Mouse (Mus musculus) kidney, embryonic 14.5 days (tissue): ENCODE results near the gene Pde4b. TPM values are rescaled to one million over a fixed set of nuclear protein-coding genes. Genes with fewer than 3 reads are reported as not detected.

Source experiments
- ATAC-seq: fragments of 200-750 bp; cut with Nextera tagmentation; 2 replicates; pipeline ENCODE4 v1.8.0; 2017; ENCODE audit warnings: moderate number of reproducible peaks, mild to moderate bottlenecking, moderate TSS enrichment, moderate library complexity; ENCODE audit not compliant: low FRiP score, low TSS enrichment
- H3K27ac ChIP-seq: fragments of 300-500 bp; sonication (generic); 2 replicates; pipeline ENCODE4 v1.5.1; 2014; ENCODE audit warnings: low read depth, mild to moderate bottlenecking, low read length, moderate library complexity, mixed read lengths
- H3K27me3 ChIP-seq: fragments of 300-500 bp; sonication (generic); 2 replicates; pipeline ENCODE4 v1.6.1; 2014; ENCODE audit warnings: mild to moderate bottlenecking, low read length; ENCODE audit not compliant: control insufficient read depth, insufficient read depth
- H3K36me3 ChIP-seq: fragments of 300-500 bp; sonication (generic); 2 replicates; pipeline ENCODE4 v1.6.1; 2014; ENCODE audit warnings: low read length, mixed read lengths; ENCODE audit not compliant: control insufficient read depth, insufficient read depth
- H3K4me1 ChIP-seq: fragments of 300-500 bp; sonication (generic); 2 replicates; pipeline ENCODE4 v1.6.1; 2014; ENCODE audit warnings: low read length, mixed read lengths; ENCODE audit not compliant: control insufficient read depth, insufficient read depth
- H3K4me2 ChIP-seq: fragments of 300-500 bp; sonication (generic); replicated peaks from 2 replicates; pipeline ENCODE4 v1.6.1; 2014; ENCODE audit warnings: low read depth, mild to moderate bottlenecking, low read length
- H3K4me3 ChIP-seq: fragments of 300-500 bp; sonication (generic); 2 replicates; pipeline ENCODE4 v1.5.1; 2014; ENCODE audit warnings: mild to moderate bottlenecking, low read length
- H3K9ac ChIP-seq: fragments of 300-500 bp; sonication (generic); 2 replicates; pipeline ENCODE4 v1.6.1; 2014; ENCODE audit warnings: low read depth, mild to moderate bottlenecking, low read length, moderate library complexity
- H3K9me3 ChIP-seq: fragments of 300-500 bp; sonication (generic); 2 replicates; pipeline ENCODE4 v1.6.1; 2016; ENCODE audit warnings: low read length; ENCODE audit not compliant: control insufficient read depth
- WGBS: fragments of 180-500 bp; shearing (Covaris S2); extraction: QIAGEN DNeasy Blood & Tissue Kit; methylation state at CpG from one replicate; pipeline ENCODE4 v1.1.7; 2014; 5-methylcytosine and 5-hydroxymethylcytosine counted together
- polyA plus RNA-seq: library from polyadenylated mRNA; unstranded; fragments of >200 nt; fragmentation: Nextera tagmentation; extraction: Ambion mirVana; gene quantifications from 2 replicates; pipeline ENCODE4 v1.2.1, GENCODE M21; 2014

Pde4b gene
- polyA plus RNA-seq, 1 experiment from 2014 or later, result 10.4 TPM

- WGBS, result 90% methylated on average over 4 of the region's 4 CpGs
Measured at GRCm38 (mm10) chr4:102148766-102149165, 61.4 kb downstream of the Pde4b start.

GRCm38 (mm10) chr4:102159178-102159577 lies 71.8 kb downstream of the Pde4b start:
- no peaks in the 10 kb centered on the region for H3K27me3 ChIP-seq
- H3K27ac ChIP-seq, result no peak overlapping the region
- no peaks in the 10 kb centered on the region for H3K36me3 ChIP-seq
- ATAC-seq, result no peak
- H3K4me1 ChIP-seq, result no peaks in the 10 kb centered on the region
- H3K4me2 ChIP-seq, result no peak overlapping the region
- H3K9ac ChIP-seq, result no peak overlapping the region
- H3K9me3 ChIP-seq, result no peaks in the 10 kb centered on the region
- H3K4me3 ChIP-seq, result no peak overlapping the region

More at GRCm38 (mm10) chr4:102148766-102149165, 61.4 kb downstream of the Pde4b start:
- Histone ChIP-seq H3K4me2 (no peak overlapping the region), H3K27me3 (no peaks in the 10 kb centered on the region), H3K9me3 (no peaks in the 10 kb centered on the region), H3K4me3 (no peak overlapping the region), H3K9ac (no peak overlapping the region), H3K27ac (no peak overlapping the region), H3K4me1 (no peaks in the 10 kb centered on the region), H3K36me3 (no peaks in the 10 kb centered on the region)
- no peak for ATAC-seq

GRCm38 (mm10) chr4:102171636-102172035 lies 84.3 kb downstream of the Pde4b start:
- no peak overlapping the region for H3K4me3 ChIP-seq
- H3K4me1 ChIP-seq, result no peaks in the 10 kb centered on the region
- H3K4me2 ChIP-seq, result no peak overlapping the region
- no peaks in the 10 kb centered on the region for H3K9me3 ChIP-seq
- no peaks in the 10 kb centered on the region for H3K36me3 ChIP-seq
- H3K9ac ChIP-seq, result no peak overlapping the region
- 49% methylated on average over 3 of the region's 3 CpGs for WGBS
- no peak for ATAC-seq
- no peaks in the 10 kb centered on the region for H3K27me3 ChIP-seq
- H3K27ac ChIP-seq, result no peak overlapping the region

- H3K4me3 ChIP-seq, result no peak overlapping the region
- H3K4me1 ChIP-seq, result no peaks in the 10 kb centered on the region
- H3K4me2 ChIP-seq, result no peak overlapping the region
- H3K27me3 ChIP-seq, result no peaks in the 10 kb centered on the region
- H3K27ac ChIP-seq, result no peak overlapping the region
- no peak for ATAC-seq
- 67% methylated on average over 7 of the region's 7 CpGs for WGBS
- no peaks in the 10 kb centered on the region for H3K36me3 ChIP-seq
- H3K9ac ChIP-seq, result no peak overlapping the region
- no peaks in the 10 kb centered on the region for H3K9me3 ChIP-seq
Measured at GRCm38 (mm10) chr4:102172711-102173213, 85.4 kb downstream of the Pde4b start.

- Histone ChIP-seq H3K27ac (no peak overlapping the region), H3K36me3 (no peaks in the 10 kb centered on the region), H3K4me2 (no peak overlapping the region), H3K4me1 (no peaks in the 10 kb centered on the region), H3K9me3 (no peaks in the 10 kb centered on the region), H3K27me3 (no peaks in the 10 kb centered on the region), H3K4me3 (no peak overlapping the region), H3K9ac (no peak overlapping the region)
- WGBS, result 90% methylated on average over 2 of the region's 2 CpGs
- no peak for ATAC-seq
Measured at GRCm38 (mm10) chr4:102175985-102176384, 88.6 kb downstream of the Pde4b start.

GRCm38 (mm10) chr4:102177258-102177657 lies 89.9 kb downstream of the Pde4b start:
- no peak overlapping the region for H3K27ac ChIP-seq
- H3K4me2 ChIP-seq, result no peak overlapping the region
- H3K36me3 ChIP-seq, result no peaks in the 10 kb centered on the region
- H3K4me3 ChIP-seq, result no peak overlapping the region
- ATAC-seq, result no peak
- no peaks in the 10 kb centered on the region for H3K9me3 ChIP-seq
- no peaks in the 10 kb centered on the region for H3K27me3 ChIP-seq
- WGBS, result 70% methylated on average over 5 of the region's 5 CpGs
- H3K9ac ChIP-seq, result no peak overlapping the region
- no peaks in the 10 kb centered on the region for H3K4me1 ChIP-seq

GRCm38 (mm10) chr4:102186888-102187287 lies 99.5 kb downstream of the Pde4b start:
- H3K27me3 ChIP-seq, result no peaks in the 10 kb centered on the region
- H3K4me2 ChIP-seq, result no peak overlapping the region
- ATAC-seq, result no peak
- no peaks in the 10 kb centered on the region for H3K36me3 ChIP-seq
- H3K9me3 ChIP-seq, result no peaks in the 10 kb centered on the region
- H3K27ac ChIP-seq, result no peak overlapping the region
- no peak overlapping the region for H3K4me3 ChIP-seq
- H3K4me1 ChIP-seq, result no peaks in the 10 kb centered on the region
- 87% methylated on average over 5 of the region's 5 CpGs for WGBS
- no peak overlapping the region for H3K9ac ChIP-seq

- no peaks in the 10 kb centered on the region for H3K9me3 ChIP-seq
- whole genome bisulfite sequencing, result 93% methylated on average over 5 of the region's 5 CpGs
- no peak overlapping the region for H3K27ac ChIP-seq
- H3K36me3 ChIP-seq, result no peaks in the 10 kb centered on the region
- H3K4me3 ChIP-seq, result no peak overlapping the region
- no peaks in the 10 kb centered on the region for H3K4me1 ChIP-seq
- H3K4me2 ChIP-seq, result no peak overlapping the region
- no peak overlapping the region for H3K9ac ChIP-seq
- no peaks in the 10 kb centered on the region for H3K27me3 ChIP-seq
- ATAC-seq, result no peak
Measured at GRCm38 (mm10) chr4:102197707-102198106, 110.4 kb downstream of the Pde4b start.

- H3K27ac ChIP-seq, result no peak overlapping the region
- no peak overlapping the region for H3K4me3 ChIP-seq
- 81% methylated on average over 2 of the region's 2 CpGs for WGBS
- H3K4me2 ChIP-seq, result no peak overlapping the region
- no peaks in the 10 kb centered on the region for H3K4me1 ChIP-seq
- no peaks in the 10 kb centered on the region for H3K9me3 ChIP-seq
- H3K36me3 ChIP-seq, result no peaks in the 10 kb centered on the region
- ATAC-seq, result no peak
- no peak overlapping the region for H3K9ac ChIP-seq
- no peaks in the 10 kb centered on the region for H3K27me3 ChIP-seq
Measured at GRCm38 (mm10) chr4:102209773-102210172, 122.4 kb downstream of the Pde4b start.
